18 mouse cellular contexts compared by ENCODE assay signal in the genomic region with DNA sequence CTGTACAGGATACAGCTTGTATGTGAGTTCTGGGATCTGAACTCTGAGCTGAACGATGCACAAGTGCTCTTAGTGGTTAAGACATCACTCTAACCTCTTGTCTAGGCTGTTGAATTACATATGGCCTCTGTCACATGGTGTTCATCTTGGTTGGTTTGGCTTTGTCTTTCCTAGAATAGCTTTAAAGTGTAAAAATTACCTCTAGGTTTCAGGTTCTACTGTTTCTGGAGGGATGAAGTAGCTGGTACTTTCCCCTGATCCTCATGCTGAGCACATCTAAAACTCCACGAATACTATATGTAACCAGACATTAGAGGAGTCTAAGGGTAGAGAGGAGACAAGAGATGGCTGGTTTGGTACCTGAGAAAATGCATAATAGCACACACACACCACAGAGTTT.
A peak's percentile ranks its signal among the peaks of the same experiment; 100 is the strongest.
DNase-seq lines count a peak whose midpoint lies in the region; ATAC-seq and TF ChIP-seq lines count a peak whose summit lies in the region.
"Had no signal": no experiment of that assay in that cellular context is flagged by ENCODE, and none has a peak within 500 bp of the region (broad histone marks: within the 10 kb centered on the region; RNA-seq: fewer than 3 reads in every experiment).

No protein-coding gene starts in this region.

- H3K9ac ChIP-seq in midbrain, embryonic 11.5 days (ENCODE audit: low read length), result no peak overlapping the region
- H3K9ac ChIP-seq in midbrain, embryonic 16.5 days (ENCODE audit: low read depth, low read length), result no peak overlapping the region
- H3K9ac ChIP-seq in CH12.LX (ENCODE audit: insufficient read depth, low read depth), result no peak overlapping the region

- DNase-seq in midbrain, embryonic 11.5 days (ENCODE audit: low spot score, missing footprints), result peak; percentile 19
- peak; percentile 16 for DNase-seq in CH12.LX (ENCODE audit: extremely low read depth)
- DNase-seq in urinary bladder, postnatal 10 days (ENCODE audit: low spot score), result no peak
- DNase-seq: adrenal gland, adult 2 months; adrenal gland, adult 8-10 months; adrenal gland, postnatal 10 days; adrenal gland, postnatal 14 days; adrenal gland, postnatal 25 days; adrenal gland, postnatal 36 days; B cell, adult 2 months; cerebellum, adult 11 months; cerebellum, adult 11-12 months; cerebellum, adult 18-20 months had no signal

- 87% methylated on average over 2 of the region's 2 CpGs for WGBS in midbrain, embryonic 11.5 days
- WGBS in midbrain, embryonic 16.5 days, result 83% methylated on average over 2 of the region's 2 CpGs

- no peak for TF ChIP-seq CTCF in CH12.LX (conservative IDR thresholded peaks at IDR 0.05 in 1 of 2, IDR thresholded peaks at IDR 0.05 in 1 of 2; ENCODE audit: low read depth in 2 of 2, low read length in 2 of 2)

- no peaks in the 10 kb centered on the region for H3K36me3 ChIP-seq in midbrain, embryonic 11.5 days (ENCODE audit: control insufficient read depth, insufficient read depth, low read length)
- H3K36me3 ChIP-seq in midbrain, embryonic 16.5 days (ENCODE audit: control insufficient read depth, insufficient read depth, low read length), result no peaks in the 10 kb centered on the region
- H3K36me3 ChIP-seq in CH12.LX (replicated peaks in 1 of 2; ENCODE audit: control insufficient read depth in 1 of 2, insufficient read depth in 1 of 2, low read length in 1 of 2), result no peaks in the 10 kb centered on the region
- H3K36me3 ChIP-seq: G1E had no signal

- in situ Hi-C loops in CH12.LX (cut with MboI; ENCODE audit: low pct_ligation_motif_present, low pct_unique_long_range_greater_than_20kb, low sequenced_read_pairs), result no loop called here

- dilution Hi-C loops in CH12.LX (cut with MboI; ENCODE audit: extremely low pct_ligation_motif_present, extremely low pct_unique_long_range_greater_than_20kb, low sequenced_read_pairs), result no loop called here

- H3K27ac ChIP-seq in midbrain, embryonic 11.5 days (ENCODE audit: low read depth, low read length), result no peak overlapping the region
- H3K27ac ChIP-seq in midbrain, embryonic 16.5 days (ENCODE audit: low read length), result no peak overlapping the region
- H3K27ac ChIP-seq in CH12.LX (ENCODE audit: insufficient read depth, low read depth), result no peak overlapping the region

- no peaks in the 10 kb centered on the region for H3K27me3 ChIP-seq in midbrain, embryonic 11.5 days (ENCODE audit: control insufficient read depth, insufficient read depth, low read length)
- no peaks in the 10 kb centered on the region for H3K27me3 ChIP-seq in midbrain, embryonic 16.5 days (ENCODE audit: control insufficient read depth, insufficient read depth, low read depth, low read length)
- H3K27me3 ChIP-seq in CH12.LX (replicated peaks), result no peaks in the 10 kb centered on the region
- H3K27me3 ChIP-seq: Patski had no signal

- no peak overlapping the region for H3K4me3 ChIP-seq in midbrain, embryonic 11.5 days (ENCODE audit: low read depth, low read length)
- H3K4me3 ChIP-seq in midbrain, embryonic 16.5 days (ENCODE audit: low read depth, low read length), result no peak overlapping the region
- no peak overlapping the region for H3K4me3 ChIP-seq in CH12.LX (replicated peaks in 1 of 3; ENCODE audit: low read depth in 2 of 3, low read length in 2 of 3, poor library complexity in 1 of 3)

- no peak for ATAC-seq in midbrain, embryonic 11.5 days (ENCODE audit: low FRiP score)
- ATAC-seq in midbrain, embryonic 16.5 days, result no peak
- ATAC-seq: activated CD4-positive, CD25-positive, alpha-beta regulatory T cell, adult 4 months; CD4-positive, CD25-positive, alpha-beta regulatory T cell, adult 4 months; Patski had no signal

- no peak for TF ChIP-seq POLR2A in CH12.LX (IDR thresholded peaks at IDR 0.05; ENCODE audit: low read depth, low read length)

- no peaks in the 10 kb centered on the region for H3K9me3 ChIP-seq in midbrain, embryonic 11.5 days (ENCODE audit: control insufficient read depth, low read length)
- H3K9me3 ChIP-seq in midbrain, embryonic 16.5 days (replicated peaks; ENCODE audit: control insufficient read depth, low read length, poor library complexity, severe bottlenecking), result peaks cover 2% of the 10 kb centered on the region; the same call in 1 of the 2 replicates
- peaks cover 2% of the 10 kb centered on the region for H3K9me3 ChIP-seq in CH12.LX (replicated peaks; ENCODE audit: low read length)
- H3K9me3 ChIP-seq: G1E had no signal

- TF ChIP-seq RAD21 in CH12.LX (IDR thresholded peaks at IDR 0.05; ENCODE audit: low read depth, low read length), result no peak

- H3K4me2 ChIP-seq in midbrain, embryonic 11.5 days, result no peak overlapping the region
- H3K4me2 ChIP-seq in midbrain, embryonic 16.5 days (ENCODE audit: low read length), result no peak overlapping the region
- H3K4me2 ChIP-seq in CH12.LX (ENCODE audit: insufficient read depth, low read depth, poor library complexity, severe bottlenecking), result no peak overlapping the region

- no peaks in the 10 kb centered on the region for H3K79me2 ChIP-seq in CH12.LX (replicated peaks; ENCODE audit: control insufficient read depth, extremely low read depth, insufficient read depth, poor library complexity, severe bottlenecking)

- TF ChIP-seq EP300 in CH12.LX (IDR thresholded peaks at IDR 0.05; ENCODE audit: low read length), result no peak

- H3K4me1 ChIP-seq in midbrain, embryonic 11.5 days (ENCODE audit: control insufficient read depth, insufficient read depth, low read length), result no peaks in the 10 kb centered on the region
- no peaks in the 10 kb centered on the region for H3K4me1 ChIP-seq in midbrain, embryonic 16.5 days (ENCODE audit: control insufficient read depth, insufficient read depth, low read length)
- peaks cover 3 to 11% of the 10 kb centered on the region in 2 experiments for H3K4me1 ChIP-seq in CH12.LX (ENCODE audit: control insufficient read depth in 1 of 2, insufficient read depth in 2 of 2)

TF ChIP-seq in CH12.LX, 34 proteins besides CTCF, POLR2A, EP300 and RAD21:
- no peak for TF ChIP-seq NRF1 (IDR thresholded peaks at IDR 0.05; ENCODE audit: low read depth, low read length)
- peak; percentile 76; the same call in 1 of the 2 replicates for TF ChIP-seq MEF2A (IDR thresholded peaks at IDR 0.05; ENCODE audit: borderline replicate concordance, low read depth, low read length)
- TF ChIP-seq MAX (IDR thresholded peaks at IDR 0.05; ENCODE audit: low read length), result peak; percentile 46; the same call in 1 of the 2 replicates
- peak; percentile 60 for TF ChIP-seq IRF4 (IDR thresholded peaks at IDR 0.05; ENCODE audit: low read depth, low read length)
